Mouse (Mus musculus) liver, embryonic 14.5 days (tissue): ENCODE results near the gene 9530068E07Rik. TPM values are rescaled to one million over a fixed set of nuclear protein-coding genes. Genes with fewer than 3 reads are reported as not detected.
"Not testable (repeated sequence)": the region's sequence is repeated elsewhere in the genome, so short reads cannot be mapped to it uniquely, and the experiment has no call there.

Experiments used
- ATAC-seq: fragments of 200-750 bp; cut with Nextera tagmentation; 2 replicates; pipeline ENCODE4 v1.8.0; 2017; ENCODE audit warnings: moderate number of reproducible peaks, mild to moderate bottlenecking, moderate library complexity; ENCODE audit not compliant: insufficient read depth
- DNase-seq, 3 experiments: peaks; one replicate each; pipeline ENCODE4 v3.0.0-alpha.2; 2012 to 2013; ENCODE audit warnings: low read depth in 3 of 3, low spot score in 3 of 3
- H3K27ac ChIP-seq: fragments of 300-500 bp; sonication (generic); 2 replicates; pipeline ENCODE4 v1.5.1; 2014; ENCODE audit warnings: moderate library complexity, mild to moderate bottlenecking, control low read depth, inconsistent platforms
- H3K27me3 ChIP-seq: fragments of 300-500 bp; sonication (generic); 2 replicates; pipeline ENCODE4 v1.6.1; 2014; ENCODE audit warnings: mild to moderate bottlenecking, low read length, moderate library complexity; ENCODE audit not compliant: control insufficient read depth, insufficient read depth
- H3K36me3 ChIP-seq: fragments of 300-500 bp; sonication (generic); replicated peaks from 2 replicates; pipeline ENCODE4 v1.6.1; 2014; ENCODE audit warnings: low read depth; ENCODE audit not compliant: control insufficient read depth, insufficient read depth
- H3K4me1 ChIP-seq, 2 experiments: fragments of 200-500 bp in 1 of 2; fragments of 300-500 bp in 1 of 2; sonication (generic) in 1 of 2; replicated peaks; 2 replicates each; pipeline ENCODE4 v1.6.1; 2012 to 2014; ENCODE audit warnings: antibody characterized with exemption in 1 of 2, inconsistent platforms in 1 of 2, low read length in 1 of 2; ENCODE audit not compliant: control insufficient read depth in 2 of 2, insufficient read depth in 2 of 2
- H3K4me2 ChIP-seq: fragments of 300-500 bp; sonication (generic); 2 replicates; pipeline ENCODE4 v1.6.1; 2014; ENCODE audit warnings: low read depth, mild to moderate bottlenecking, control low read depth, moderate library complexity
- H3K4me3 ChIP-seq, 2 experiments: fragments of 200-500 bp in 1 of 2; fragments of 300-500 bp in 1 of 2; sonication (generic) in 1 of 2; 2 replicates each; pipeline ENCODE4 v1.5.1; 2012 to 2014; ENCODE audit warnings: low read depth in 2 of 2, low read length in 2 of 2, mild to moderate bottlenecking in 2 of 2, control low read depth in 1 of 2, inconsistent platforms in 1 of 2, moderate library complexity in 1 of 2; ENCODE audit not compliant: insufficient read depth in 1 of 2
- H3K9ac ChIP-seq: fragments of 300-500 bp; sonication (generic); replicated peaks from 2 replicates; pipeline ENCODE4 v1.6.1; 2014; ENCODE audit warnings: mild to moderate bottlenecking, control low read depth, moderate library complexity
- H3K9me3 ChIP-seq: fragments of 300-500 bp; sonication (generic); 2 replicates; pipeline ENCODE4 v1.6.1; 2016; ENCODE audit warnings: low read length, mixed read lengths; ENCODE audit not compliant: control insufficient read depth
- CTCF ChIP-seq: IDR thresholded peaks from 2 replicates; pipeline ENCODE4 v1.5.1; 2016; ENCODE audit warnings: antibody characterized with exemption, low read depth, control low read depth
- EP300 ChIP-seq: IDR thresholded peaks from 2 replicates; pipeline ENCODE4 v1.6.1; 2016; ENCODE audit warnings: antibody characterized with exemption, low read depth
- WGBS: fragments of 180-500 bp; shearing (Covaris S2); extraction: QIAGEN DNeasy Blood & Tissue Kit; methylation state at CpG from one replicate; pipeline ENCODE4 v1.1.7; 2014; ENCODE audit not compliant: insufficient replicate concordance; 5-methylcytosine and 5-hydroxymethylcytosine counted together
- polyA plus RNA-seq, 2 experiments: library from polyadenylated mRNA; depleted of rRNA in 1 of 2; stranded (reverse) in 1 of 2; unstranded in 1 of 2; fragments of >200 nt; fragmentation: Nextera tagmentation in 1 of 2; extraction: Ambion mirVana in 1 of 2; gene quantifications; 2 replicates each; pipeline versions ENCODE4 v1.2.1 to v1.2.3; 2012 to 2014

The 9530068E07Rik gene
- polyA plus RNA-seq, 2 experiments: 31.3 to 44.7 TPM

GRCm38 (mm10) chr11:52383741-52384140 lies 12.5 kb upstream of the 9530068E07Rik start:
- Histone ChIP-seq H3K4me2 (no peak overlapping the region), H3K4me3 (no peak overlapping the region), H3K27me3 (no peaks in the 10 kb centered on the region), H3K4me1 (no peaks in the 10 kb centered on the region), H3K27ac (no peak overlapping the region), H3K9me3 (no peaks in the 10 kb centered on the region), H3K9ac (no peak overlapping the region), H3K36me3 (peaks cover 45% of the 10 kb centered on the region)
- WGBS: 83% methylated on average over 14 of the region's 14 CpGs
- ATAC-seq: no peak
- no peak for TF ChIP-seq EP300
- no peak for TF ChIP-seq CTCF
- DNase-seq: no peak

DNA sequence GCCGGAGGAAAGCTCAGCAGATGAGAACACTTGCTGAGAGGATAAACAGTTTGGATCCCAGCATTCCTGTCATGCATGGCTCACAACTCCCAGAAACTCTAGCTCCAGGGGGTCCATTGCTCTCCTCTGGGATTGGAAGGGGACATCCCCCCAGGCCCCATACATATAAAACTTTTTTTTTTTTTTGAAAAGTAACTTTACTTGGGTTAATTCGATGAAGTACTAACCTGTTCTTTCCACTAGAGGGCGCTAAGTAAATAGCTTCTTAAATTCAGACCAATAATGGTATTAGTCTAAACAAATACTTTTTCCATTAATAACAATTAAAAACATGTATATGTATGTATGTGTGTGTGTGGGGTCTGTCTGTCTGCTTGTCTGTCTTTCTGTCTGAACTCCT lies 11.6 kb upstream of the 9530068E07Rik start:
- Histone ChIP-seq H3K9me3 (no peaks in the 10 kb centered on the region), H3K4me1 (no peaks in the 10 kb centered on the region), H3K9ac (no peak overlapping the region), H3K4me3 (no peak overlapping the region), H3K4me2 (no peak overlapping the region), H3K27me3 (no peaks in the 10 kb centered on the region), H3K36me3 (peaks cover 39% of the 10 kb centered on the region), H3K27ac (no peak overlapping the region)
- TF ChIP-seq EP300 (no peak), CTCF (peak; percentile 54)
- ATAC-seq (no peak), DNase-seq (no peak)
- WGBS: 49% methylated on average over 3 of the region's 3 CpGs

DNA sequence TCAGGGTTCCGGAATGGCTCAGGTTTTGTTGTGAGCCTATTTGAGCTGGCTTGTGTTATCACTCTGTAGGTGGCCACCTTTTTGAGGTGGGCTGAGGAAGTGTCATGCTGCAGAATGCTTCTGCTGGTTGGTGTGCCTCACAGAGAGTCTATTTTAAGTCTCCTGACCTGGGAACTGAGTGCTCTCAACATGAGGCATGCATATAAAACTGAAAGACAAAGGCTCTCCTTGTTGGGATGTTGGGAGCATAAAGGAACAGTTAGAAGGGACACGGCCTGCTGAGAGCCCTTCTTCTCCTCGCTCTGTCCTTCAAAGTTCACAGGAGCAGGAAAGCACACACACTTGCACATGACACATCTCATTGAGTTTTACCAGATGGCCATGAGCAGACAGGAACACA lies 9.3 kb upstream of the 9530068E07Rik start:
- Histone ChIP-seq H3K4me2 (no peak overlapping the region), H3K27me3 (no peaks in the 10 kb centered on the region), H3K4me3 (no peak overlapping the region), H3K9me3 (no peaks in the 10 kb centered on the region), H3K36me3 (peaks cover 36% of the 10 kb centered on the region), H3K27ac (no peak overlapping the region), H3K4me1 (no peaks in the 10 kb centered on the region), H3K9ac (no peak overlapping the region)
- no peak for ATAC-seq
- TF ChIP-seq EP300 (no peak), CTCF (no peak)
- no peak for DNase-seq
- 84% methylated on average over 3 of the region's 3 CpGs for WGBS

DNA sequence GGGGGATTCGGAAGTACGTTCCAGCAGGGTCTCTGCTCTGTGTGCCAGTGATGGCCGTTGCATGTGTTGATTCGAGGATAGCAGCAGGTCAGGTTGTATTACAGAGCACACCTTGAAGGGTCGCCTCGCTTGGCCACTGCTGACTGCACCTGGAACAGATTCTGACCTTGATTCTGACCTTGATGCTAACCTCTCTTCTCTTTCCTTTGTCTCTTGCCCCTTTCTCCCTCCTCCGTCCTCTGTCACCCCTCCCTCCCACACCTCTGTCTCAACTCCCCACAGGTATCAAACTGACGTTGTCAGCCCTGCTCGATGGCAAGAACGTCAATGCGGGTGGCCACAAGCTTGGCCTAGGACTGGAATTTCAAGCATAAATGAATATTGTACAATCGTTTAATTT lies 8.1 kb upstream of the 9530068E07Rik start:
- Histone ChIP-seq H3K27me3 (no peaks in the 10 kb centered on the region), H3K4me1 (peaks cover 0 to under 1% of the 10 kb centered on the region in 2 experiments; a peak in 2 of 4 replicates), H3K4me2 (no peak overlapping the region), H3K4me3 (no peak overlapping the region), H3K27ac (no peak overlapping the region), H3K9ac (no peak overlapping the region), H3K36me3 (peaks cover 36% of the 10 kb centered on the region), H3K9me3 (no peaks in the 10 kb centered on the region)
- 81% methylated on average over 12 of the region's 12 CpGs for WGBS
- TF ChIP-seq CTCF (no peak), EP300 (no peak)
- ATAC-seq (no peak), DNase-seq (no peak)

- not testable (repeated sequence) for H3K4me1 ChIP-seq, H3K27ac ChIP-seq, H3K9ac ChIP-seq, ATAC-seq, H3K27me3 ChIP-seq, H3K4me3 ChIP-seq, DNase-seq, H3K9me3 ChIP-seq, H3K4me2 ChIP-seq
- peaks cover 33% of the 10 kb centered on the region for H3K36me3 ChIP-seq
- 79% methylated on average over 5 of the region's 5 CpGs for WGBS
Observed at GRCm38 (mm10) chr11:52388979-52389378, 7.2 kb upstream of the 9530068E07Rik start.

DNA sequence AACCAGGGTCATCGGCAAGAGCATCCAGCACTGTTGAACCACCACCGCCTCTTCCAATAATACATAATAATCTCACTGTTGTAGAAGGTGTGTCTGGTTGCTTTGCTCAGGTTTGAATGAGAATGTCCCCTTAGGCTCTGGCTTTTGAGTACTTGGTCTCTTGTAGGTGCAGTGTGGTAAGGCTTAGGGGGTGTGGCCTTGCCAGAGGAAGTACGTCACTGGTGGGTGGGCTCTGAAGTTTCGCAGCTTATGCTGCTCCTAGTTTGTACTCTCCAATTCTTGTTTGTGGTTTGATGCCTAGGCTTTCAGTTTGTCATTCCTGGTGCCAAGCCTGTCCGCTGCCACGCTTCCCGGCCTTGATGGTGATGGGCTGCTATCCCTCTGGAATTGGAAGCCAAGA lies 6.3 kb upstream of the 9530068E07Rik start:
- H3K36me3 ChIP-seq: peaks cover 24% of the 10 kb centered on the region
- H3K9ac ChIP-seq: no peak overlapping the region
- TF ChIP-seq EP300 (no peak), CTCF (no peak)
- ATAC-seq (no peak), DNase-seq (no peak)
- no peak overlapping the region for H3K4me3 ChIP-seq
- peaks cover 0 to 3% of the 10 kb centered on the region in 2 experiments; a peak in 2 of 4 replicates for H3K4me1 ChIP-seq
- no peaks in the 10 kb centered on the region for H3K9me3 ChIP-seq
- 84% methylated on average over 7 of the region's 7 CpGs for WGBS
- no peak overlapping the region for H3K27ac ChIP-seq
- H3K27me3 ChIP-seq: no peaks in the 10 kb centered on the region
- H3K4me2 ChIP-seq: no peak overlapping the region
